Mouse (Mus musculus): ENCODE measurements around the gene Vps53. TPM values are rescaled to one million over a fixed set of nuclear protein-coding genes. Genes with fewer than 3 reads are reported as not detected.
A peak's percentile ranks its signal among the peaks of the same experiment; 100 is the strongest.

Vps53 gene
- polyA plus RNA-seq, 1 experiment from 2014 or later: 51.0 TPM

DNA sequence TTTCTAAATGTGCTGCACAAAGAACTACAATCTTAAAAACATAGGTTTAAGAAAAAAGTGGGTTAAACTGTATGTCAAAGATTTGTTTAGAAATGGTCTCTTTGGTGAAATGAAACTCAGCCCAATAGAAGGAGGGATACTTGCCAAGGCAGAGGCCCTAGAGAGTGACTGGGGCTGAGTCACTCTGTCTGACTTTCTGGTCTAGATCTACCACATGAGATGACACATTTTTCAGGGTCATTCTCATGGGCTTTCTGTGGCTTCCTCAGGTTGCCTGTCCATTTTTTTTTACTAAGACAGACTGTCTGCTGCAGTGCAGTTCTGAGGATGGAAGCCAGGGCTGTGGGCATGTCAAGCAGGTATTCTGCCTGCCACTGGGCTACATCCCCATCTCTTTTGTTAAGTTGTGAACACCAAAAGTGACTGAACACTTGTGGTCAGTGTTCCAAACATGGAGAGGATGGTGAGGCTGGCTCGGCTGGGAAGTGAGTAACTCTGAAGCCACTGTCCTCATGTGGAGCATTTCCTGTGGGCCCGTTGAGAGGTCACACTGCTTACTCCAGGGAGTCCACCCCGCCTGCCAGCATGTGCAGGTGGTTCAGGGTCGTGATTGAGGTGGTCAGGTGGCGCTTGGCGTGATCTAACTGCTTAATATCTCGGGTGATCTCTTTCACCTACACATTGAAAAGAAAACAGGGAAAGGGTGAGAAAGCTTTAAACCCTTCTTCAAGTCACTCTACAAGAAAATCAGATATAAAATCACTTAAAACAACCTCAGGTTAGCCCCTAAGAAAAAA lies 43.6 kb downstream of the Vps53 start:
- Histone ChIP-seq H3K9ac (no peak overlapping the region), H3K4me1 (replicated peaks) (no peaks in the 10 kb centered on the region), H3K4me3 (replicated peaks) (no peak overlapping the region), H3K27ac (no peak overlapping the region), H3K4me2 (replicated peaks) (no peak overlapping the region), H3K36me3 (peaks cover 12% of the 10 kb centered on the region; the same call in 1 of the 2 replicates), H3K27me3 (replicated peaks) (no peaks in the 10 kb centered on the region), H3K9me3 (no peaks in the 10 kb centered on the region)
- no peak for ATAC-seq
- WGBS: 83% methylated on average over 7 of the region's 7 CpGs

DNA sequence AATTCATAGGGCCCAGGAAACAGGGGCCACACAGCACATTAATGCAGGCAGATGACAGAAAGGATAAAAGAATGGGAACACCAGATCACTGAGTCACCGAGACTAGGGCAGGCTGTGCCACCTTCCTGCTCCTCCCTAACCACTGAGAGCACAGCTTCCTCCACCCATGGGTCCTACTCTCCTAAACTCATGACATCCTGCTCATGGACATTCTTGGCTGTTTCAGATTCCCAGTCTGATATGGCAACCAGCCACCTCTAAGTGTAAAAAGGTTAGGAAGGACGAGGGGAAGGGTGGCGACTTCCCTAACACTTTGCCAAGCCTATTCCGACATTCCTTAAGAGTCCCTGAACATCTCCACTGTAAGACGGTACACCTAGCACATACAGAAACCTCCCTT lies 48.6 kb downstream of the Vps53 start:
- Histone ChIP-seq H3K9ac (no peak overlapping the region), H3K4me1 (replicated peaks) (no peaks in the 10 kb centered on the region), H3K36me3 (peaks cover 10% of the 10 kb centered on the region; the same call in 1 of the 2 replicates), H3K4me2 (replicated peaks) (no peak overlapping the region), H3K27ac (peak overlapping the region; percentile 40; the same call in 1 of the 2 replicates), H3K27me3 (replicated peaks) (no peaks in the 10 kb centered on the region), H3K4me3 (replicated peaks) (no peak overlapping the region), H3K9me3 (no peaks in the 10 kb centered on the region)
- WGBS: 78% methylated on average over 5 of the region's 5 CpGs
- no peak for ATAC-seq

DNA sequence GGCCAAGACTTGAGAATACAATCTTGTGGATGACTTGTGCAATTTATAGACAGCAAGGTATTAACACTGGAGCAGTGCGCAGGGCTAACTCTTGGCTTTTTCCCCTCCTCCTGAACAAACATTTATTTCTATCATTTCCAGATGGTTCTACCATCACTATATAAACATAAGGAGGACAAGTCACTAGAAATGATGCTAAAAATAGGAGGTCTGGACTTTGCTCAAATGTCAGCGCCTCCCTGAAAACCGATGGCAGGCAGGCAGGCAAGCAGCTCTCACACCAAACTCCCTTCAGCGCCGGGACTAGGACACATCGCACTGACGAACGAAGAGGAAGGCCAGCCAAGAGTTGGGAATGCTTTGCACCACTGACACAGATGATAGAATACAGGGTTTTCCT lies 54.1 kb downstream of the Vps53 start:
- 29% methylated on average over 8 of the region's 8 CpGs for WGBS
- H3K36me3 ChIP-seq: no peaks in the 10 kb centered on the region; the same call in 1 of the 2 replicates

GRCm38 (mm10) chr11:76123517-76123916 lies 55.9 kb downstream of the Vps53 start:
- peaks cover 16% of the 10 kb centered on the region for H3K4me1 ChIP-seq (replicated peaks)
- no peak overlapping the region for H3K27ac ChIP-seq
- no peaks in the 10 kb centered on the region for H3K27me3 ChIP-seq (replicated peaks)
- H3K4me2 ChIP-seq (replicated peaks): no peak overlapping the region
- H3K9me3 ChIP-seq: no peaks in the 10 kb centered on the region
- WGBS: 88% methylated on average over 1 of the region's 1 CpGs
- H3K4me3 ChIP-seq (replicated peaks): no peak overlapping the region
- H3K9ac ChIP-seq: no peak overlapping the region
- H3K36me3 ChIP-seq: peaks cover 3% of the 10 kb centered on the region; the same call in 1 of the 2 replicates
- ATAC-seq: no peak

More for the DNA sequence above, 54.1 kb downstream of the Vps53 start:
- no peaks in the 10 kb centered on the region for H3K9me3 ChIP-seq
- H3K27ac ChIP-seq: peak overlapping the region; percentile 69
- H3K9ac ChIP-seq: no peak overlapping the region
- H3K27me3 ChIP-seq (replicated peaks): no peaks in the 10 kb centered on the region
- ATAC-seq: peak; percentile 47
- H3K4me2 ChIP-seq (replicated peaks): peak overlapping the region; percentile 20; the same call in 1 of the 2 replicates
- H3K4me3 ChIP-seq (replicated peaks): no peak overlapping the region
- peaks cover 15% of the 10 kb centered on the region for H3K4me1 ChIP-seq (replicated peaks)

DNA sequence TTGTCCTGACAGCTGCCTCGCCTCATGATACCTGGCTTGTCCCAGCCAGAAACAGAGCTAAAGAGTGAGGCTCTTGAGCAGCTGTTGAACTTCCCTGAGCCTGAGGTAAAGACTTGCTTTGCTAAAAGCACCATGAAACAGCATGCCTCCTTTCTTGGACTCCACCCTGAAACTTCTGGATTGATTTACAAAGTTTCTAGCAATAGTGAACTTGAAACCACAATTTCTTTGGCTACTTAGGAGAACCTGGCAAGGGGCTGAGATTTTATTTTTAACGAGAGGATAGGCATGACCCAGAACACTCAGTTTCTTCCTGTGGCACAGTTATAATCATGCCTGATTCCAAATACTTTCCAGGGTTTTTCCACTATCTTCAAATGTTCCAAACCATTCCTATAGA lies 56.9 kb downstream of the Vps53 start:
- Histone ChIP-seq H3K4me1 (replicated peaks) (peaks cover 16% of the 10 kb centered on the region), H3K27ac (no peak overlapping the region), H3K4me3 (replicated peaks) (no peak overlapping the region), H3K27me3 (replicated peaks) (no peaks in the 10 kb centered on the region), H3K36me3 (peaks cover 4% of the 10 kb centered on the region; the same call in 1 of the 2 replicates), H3K4me2 (replicated peaks) (no peak overlapping the region), H3K9me3 (no peaks in the 10 kb centered on the region), H3K9ac (no peak overlapping the region)
- no peak for ATAC-seq
- WGBS: 85% methylated on average over 2 of the region's 2 CpGs

- peak overlapping the region; percentile 15; the same call in 1 of the 2 replicates for H3K27ac ChIP-seq
- peaks cover 16% of the 10 kb centered on the region for H3K4me1 ChIP-seq (replicated peaks)
- WGBS: 65% methylated on average over 4 of the region's 4 CpGs
- no peak overlapping the region for H3K4me3 ChIP-seq (replicated peaks)
- H3K36me3 ChIP-seq: peaks cover 12% of the 10 kb centered on the region; the same call in 1 of the 2 replicates
- no peak overlapping the region for H3K9ac ChIP-seq
- no peak overlapping the region for H3K4me2 ChIP-seq (replicated peaks)
- H3K27me3 ChIP-seq (replicated peaks): no peaks in the 10 kb centered on the region
- no peaks in the 10 kb centered on the region for H3K9me3 ChIP-seq
- no peak for ATAC-seq
Measured at GRCm38 (mm10) chr11:76121086-76121485, 58.4 kb downstream of the Vps53 start.

DNA sequence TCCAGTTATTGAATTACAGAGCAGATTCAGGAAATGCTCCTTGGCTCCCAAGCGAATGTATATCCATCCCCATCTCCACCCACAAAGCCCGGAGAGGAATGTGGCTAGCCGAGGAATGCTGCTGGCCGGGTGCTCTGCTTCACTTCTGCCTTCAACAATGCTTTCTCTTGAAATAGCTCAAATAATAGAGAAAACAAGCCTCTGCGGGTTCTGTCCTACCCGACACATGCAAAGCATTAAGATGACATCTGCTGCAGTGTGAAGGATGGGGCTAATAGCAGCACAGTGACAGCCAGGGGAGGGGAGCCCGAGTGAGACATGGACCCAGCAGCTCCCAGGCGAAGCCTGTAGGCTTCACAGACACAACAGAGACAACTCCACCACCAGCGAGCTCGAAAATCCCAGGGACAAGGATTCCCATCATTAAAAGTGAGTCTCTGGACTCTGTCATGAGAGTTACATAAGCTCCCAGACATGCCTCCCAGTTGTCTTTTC lies 59.0 kb downstream of the Vps53 start:
- Histone ChIP-seq H3K4me2 (replicated peaks) (no peak overlapping the region), H3K36me3 (peaks cover 13% of the 10 kb centered on the region; the same call in 1 of the 2 replicates), H3K27me3 (replicated peaks) (no peaks in the 10 kb centered on the region), H3K4me1 (replicated peaks) (peaks cover 16% of the 10 kb centered on the region), H3K27ac (peak overlapping the region; percentile 71), H3K9me3 (no peaks in the 10 kb centered on the region), H3K4me3 (replicated peaks) (no peak overlapping the region), H3K9ac (no peak overlapping the region)
- ATAC-seq: peak; percentile 58
- 19% methylated on average over 10 of the region's 10 CpGs for whole genome bisulfite sequencing

GRCm38 (mm10) chr11:76110416-76110815 lies 69.0 kb downstream of the Vps53 start:
- 99% methylated on average over 3 of the region's 3 CpGs for WGBS
- no peak for ATAC-seq
- Histone ChIP-seq H3K4me1 (replicated peaks) (peaks cover 10% of the 10 kb centered on the region; the same call in 1 of the 2 replicates), H3K27ac (no peak overlapping the region), H3K36me3 (peaks cover 11% of the 10 kb centered on the region; the same call in 1 of the 2 replicates), H3K4me3 (replicated peaks) (no peak overlapping the region), H3K4me2 (replicated peaks) (no peak overlapping the region), H3K9me3 (no peaks in the 10 kb centered on the region), H3K9ac (no peak overlapping the region), H3K27me3 (replicated peaks) (no peaks in the 10 kb centered on the region)

DNA sequence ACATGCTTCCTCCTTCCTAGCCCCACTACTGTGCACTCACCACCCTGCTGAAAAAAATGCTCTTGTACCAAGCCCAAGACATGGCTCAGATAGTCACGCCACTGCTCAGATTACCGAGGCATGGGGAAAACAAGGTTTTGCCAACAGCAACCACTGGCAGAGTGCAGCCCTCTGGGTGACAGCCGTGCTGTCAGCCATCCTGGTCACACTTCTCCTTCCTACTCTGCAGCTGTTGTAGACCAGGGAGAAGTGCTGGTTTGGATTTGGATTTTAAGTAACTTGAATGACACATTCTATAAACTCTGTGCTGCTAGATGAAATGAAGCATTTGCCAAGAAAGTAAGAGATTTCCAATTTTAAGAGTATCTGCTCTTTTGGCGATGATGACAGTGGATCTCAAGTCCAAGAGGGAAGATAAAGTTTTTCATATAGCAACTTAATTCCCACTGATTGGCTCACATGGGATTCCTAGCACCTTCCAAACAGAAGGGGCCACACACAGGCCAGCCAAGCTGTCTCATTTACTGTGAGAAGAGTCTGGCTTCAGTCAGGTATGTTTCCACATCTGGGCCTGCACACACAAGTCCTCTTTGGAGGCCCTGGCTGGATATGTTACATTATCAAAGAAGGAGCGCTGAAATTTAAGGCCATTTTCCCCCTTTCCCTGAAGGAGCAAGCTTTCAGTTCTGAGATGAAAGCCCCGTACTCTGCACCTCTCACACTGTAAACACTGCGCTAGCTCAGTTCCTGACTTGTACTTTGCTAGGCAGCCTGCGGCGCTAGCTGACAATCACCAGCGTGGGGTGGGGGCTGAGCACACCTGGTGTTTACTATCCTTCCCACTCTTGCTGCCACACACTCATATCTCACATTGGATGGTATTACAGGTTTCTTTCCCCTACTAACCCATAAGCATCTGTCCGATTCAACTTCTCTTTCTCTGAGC lies 72.6 kb downstream of the Vps53 start:
- 0 out of 2 replicates have a peak, but pooled peaks have one; percentile 51 for ATAC-seq
- no peaks in the 10 kb centered on the region for H3K27me3 ChIP-seq (replicated peaks)
- peak overlapping the region; percentile 56 for H3K27ac ChIP-seq
- H3K36me3 ChIP-seq: peaks cover 7% of the 10 kb centered on the region; the same call in 1 of the 2 replicates
- peaks cover 14% of the 10 kb centered on the region for H3K4me1 ChIP-seq (replicated peaks)
- no peaks in the 10 kb centered on the region for H3K9me3 ChIP-seq
- WGBS: 57% methylated on average over 11 of the region's 11 CpGs
- no peak overlapping the region for H3K9ac ChIP-seq
- no peak overlapping the region for H3K4me3 ChIP-seq (replicated peaks)
- H3K4me2 ChIP-seq (replicated peaks): no peak overlapping the region

DNA sequence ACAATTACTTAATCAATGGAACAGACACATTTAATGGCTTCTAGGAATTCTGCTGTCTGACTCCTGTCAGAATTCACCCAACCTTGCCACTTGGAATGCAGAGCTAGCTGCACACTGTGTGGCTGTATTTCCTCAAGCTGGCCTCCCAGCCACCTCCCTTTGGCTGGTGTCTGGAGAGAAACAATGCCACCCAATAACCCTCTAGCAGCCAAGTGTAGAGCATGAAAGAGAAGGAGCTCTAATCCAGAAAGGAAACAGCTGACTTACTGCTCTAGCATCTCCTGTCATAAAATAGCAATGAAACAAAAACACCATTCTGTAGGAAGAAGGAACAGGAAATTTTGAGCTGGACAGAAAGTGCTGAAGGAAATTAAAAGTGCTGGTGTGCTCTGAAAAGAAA lies 78.3 kb downstream of the Vps53 start:
- no peak overlapping the region for H3K27ac ChIP-seq
- no peak for ATAC-seq

DNA sequence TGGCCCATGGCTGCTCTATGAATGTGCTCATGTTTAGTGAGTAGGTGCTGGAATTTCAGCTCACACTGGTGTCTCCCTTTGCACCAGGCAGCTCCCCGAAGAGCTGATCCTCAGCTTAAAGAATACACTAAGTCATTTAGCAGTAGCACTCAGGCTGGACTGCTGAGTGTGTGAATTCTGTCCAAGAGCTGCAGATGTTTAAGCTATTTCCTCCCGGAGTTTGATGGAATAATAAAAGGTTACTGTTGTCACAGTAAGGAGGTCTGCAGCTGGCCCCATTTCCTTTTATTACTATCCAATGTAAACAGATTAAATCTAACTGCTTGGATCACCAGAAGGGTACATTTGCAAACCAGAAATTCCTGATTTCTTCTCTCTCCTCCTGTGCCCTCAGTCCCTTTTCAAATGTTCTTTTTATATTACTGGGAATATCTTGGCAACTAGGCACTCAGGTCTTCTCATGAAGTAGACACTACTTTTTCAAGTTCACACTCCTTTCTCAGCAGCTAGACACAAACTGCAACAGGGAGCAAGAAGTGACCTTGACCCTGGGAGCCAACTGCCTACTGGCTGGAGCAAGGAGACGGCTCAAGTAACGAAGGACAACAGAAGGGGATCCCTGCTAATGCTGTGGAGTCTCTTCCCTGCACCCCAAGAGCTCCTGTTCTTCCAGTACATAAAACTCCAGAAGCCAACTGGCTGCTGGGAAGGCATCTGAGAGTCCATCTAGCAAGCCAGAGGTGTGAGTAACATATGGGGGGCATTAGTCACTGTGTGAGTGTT lies 80.1 kb downstream of the Vps53 start:
- H3K36me3 ChIP-seq: no peaks in the 10 kb centered on the region
- peaks cover 29% of the 10 kb centered on the region for H3K4me1 ChIP-seq (replicated peaks)
- H3K27me3 ChIP-seq (replicated peaks): no peaks in the 10 kb centered on the region
- H3K9me3 ChIP-seq: no peaks in the 10 kb centered on the region
- peak overlapping the region; percentile 2; the same call in 1 of the 2 replicates for H3K4me2 ChIP-seq (replicated peaks)
- H3K9ac ChIP-seq: peak overlapping the region; percentile 10; the same call in 1 of the 2 replicates
- peak; percentile 89 for ATAC-seq
- no peak overlapping the region for H3K4me3 ChIP-seq (replicated peaks)
- H3K27ac ChIP-seq: peak overlapping the region; percentile 82
- WGBS: 13% methylated on average over 4 of the region's 4 CpGs

More for the DNA sequence above, 78.3 kb downstream of the Vps53 start:
- Histone ChIP-seq H3K4me1 (replicated peaks) (peaks cover 33% of the 10 kb centered on the region), H3K4me2 (replicated peaks) (no peak overlapping the region), H3K4me3 (replicated peaks) (no peak overlapping the region), H3K27me3 (replicated peaks) (no peaks in the 10 kb centered on the region), H3K36me3 (no peaks in the 10 kb centered on the region), H3K9ac (no peak overlapping the region), H3K9me3 (no peaks in the 10 kb centered on the region)
